Comparison of ENCODE assay signal across 9 mouse cellular contexts in the genomic region with DNA sequence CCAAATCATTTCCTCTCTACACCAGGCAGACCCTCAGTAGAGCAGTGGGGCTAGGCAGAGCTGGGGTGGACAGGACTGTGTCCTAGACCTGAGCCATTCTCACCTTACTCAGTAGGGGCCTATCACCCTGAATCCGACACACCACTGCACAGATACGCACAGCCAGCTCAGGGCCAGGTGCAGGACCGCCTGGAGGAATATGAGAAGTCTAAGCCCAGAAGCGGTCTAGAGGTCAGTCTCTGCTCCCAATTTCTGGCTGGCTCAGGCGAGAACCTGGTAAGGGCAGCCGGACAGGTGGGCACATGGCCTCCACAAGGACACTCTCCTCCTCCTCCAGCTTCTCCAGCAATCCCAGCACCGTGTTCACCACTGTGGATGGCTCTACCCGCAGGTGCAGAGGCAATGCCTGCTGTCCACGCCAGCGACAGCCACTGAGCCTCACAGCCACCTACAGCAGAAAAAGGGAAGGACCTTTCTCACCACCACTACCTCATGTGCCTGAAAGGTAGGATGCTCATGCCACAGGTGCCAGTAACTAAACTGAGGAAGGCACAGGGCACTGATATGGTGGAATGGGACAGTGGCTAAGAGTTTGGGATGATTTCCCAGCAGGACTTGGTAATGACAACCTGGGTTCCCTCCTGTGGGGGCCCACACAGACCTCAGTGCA. TPM values are rescaled to one million over a fixed set of nuclear protein-coding genes. Genes with fewer than 3 reads are reported as not detected.
DNase-seq lines count a peak whose midpoint lies in the region; ATAC-seq lines count a peak whose summit lies in the region.
"Had no signal": no experiment of that assay in that cellular context is flagged by ENCODE, and none has a peak within 500 bp of the region (broad histone marks: within the 10 kb centered on the region; RNA-seq: fewer than 3 reads in every experiment).

No protein-coding gene starts in this region.

- no peaks in the 10 kb centered on the region for H3K36me3 ChIP-seq in heart, embryonic 14.5 days (ENCODE audit: control insufficient read depth, insufficient read depth, low read length)
- H3K36me3 ChIP-seq in lung, embryonic 15.5 days: no peaks in the 10 kb centered on the region
- no peaks in the 10 kb centered on the region for H3K36me3 ChIP-seq in embryonic facial prominence, embryonic 13.5 days

- H3K4me1 ChIP-seq in heart, embryonic 14.5 days (ENCODE audit: control insufficient read depth in 2 of 2, insufficient read depth in 2 of 2, low read length in 2 of 2): peaks cover 38 to 60% of the 10 kb centered on the region in 2 experiments
- peaks cover 34% of the 10 kb centered on the region for H3K4me1 ChIP-seq in lung, embryonic 15.5 days
- H3K4me1 ChIP-seq in embryonic facial prominence, embryonic 13.5 days: peaks cover 31% of the 10 kb centered on the region

- no peaks in the 10 kb centered on the region for H3K9me3 ChIP-seq in heart, embryonic 14.5 days (ENCODE audit: control insufficient read depth, low read length)
- H3K9me3 ChIP-seq in lung, embryonic 15.5 days: no peaks in the 10 kb centered on the region
- H3K9me3 ChIP-seq in embryonic facial prominence, embryonic 13.5 days: no peaks in the 10 kb centered on the region

- 94% methylated on average over 10 of the region's 10 CpGs for WGBS in heart, embryonic 14.5 days
- 88% methylated on average over 10 of the region's 10 CpGs for WGBS in lung, embryonic 15.5 days
- WGBS in embryonic facial prominence, embryonic 13.5 days: 82% methylated on average over 10 of the region's 10 CpGs

- no peak for ATAC-seq in heart, embryonic 14.5 days (ENCODE audit: insufficient number of reproducible peaks, insufficient read depth, low FRiP score, low read depth)
- ATAC-seq in lung, embryonic 15.5 days (ENCODE audit: borderline replicate concordance, extremely low read depth, low FRiP score, low TSS enrichment): no peak
- ATAC-seq in embryonic facial prominence, embryonic 13.5 days (ENCODE audit: insufficient number of reproducible peaks, insufficient read depth, low FRiP score, low TSS enrichment, low read depth): no peak

- peak overlapping the region; percentile 47 for H3K9ac ChIP-seq in heart, embryonic 14.5 days (ENCODE audit: low read length)
- H3K9ac ChIP-seq in lung, embryonic 15.5 days: no peak overlapping the region
- peak overlapping the region; percentile 81 for H3K9ac ChIP-seq in embryonic facial prominence, embryonic 13.5 days

- no peaks in the 10 kb centered on the region for H3K27me3 ChIP-seq in heart, embryonic 14.5 days (ENCODE audit: control insufficient read depth, insufficient read depth, low read length)
- no peaks in the 10 kb centered on the region for H3K27me3 ChIP-seq in lung, embryonic 15.5 days
- no peaks in the 10 kb centered on the region for H3K27me3 ChIP-seq in embryonic facial prominence, embryonic 13.5 days

- H3K4me3 ChIP-seq in heart, embryonic 14.5 days (ENCODE audit: control insufficient read depth in 1 of 2, insufficient read depth in 1 of 2, low read depth in 1 of 2, low read length in 2 of 2): no peak overlapping the region
- no peak overlapping the region for H3K4me3 ChIP-seq in lung, embryonic 15.5 days
- H3K4me3 ChIP-seq in embryonic facial prominence, embryonic 13.5 days: no peak overlapping the region

- H3K27ac ChIP-seq in heart, embryonic 14.5 days (replicated peaks in 1 of 2; ENCODE audit: control insufficient read depth in 1 of 2, insufficient read depth in 1 of 2, low read depth in 2 of 2, low read length in 2 of 2): peak overlapping the region; percentile 57 to 92; a peak in 3 of 4 replicates
- peak overlapping the region; percentile 41; the same call in 1 of the 2 replicates for H3K27ac ChIP-seq in lung, embryonic 15.5 days
- H3K27ac ChIP-seq in embryonic facial prominence, embryonic 13.5 days: peak overlapping the region; percentile 55; the same call in 1 of the 2 replicates

- peak; percentile 50 for DNase-seq in cerebellum, adult 11-12 months
- no peak for DNase-seq in cerebellum, postnatal 14 days
- DNase-seq in heart, adult 9 months (ENCODE audit: low spot score in 2 of 2): no peak
- DNase-seq in lung, postnatal 25 days (ENCODE audit: low spot score): no peak
- no peak for DNase-seq in spleen, adult 18-20 months
- DNase-seq: kidney, postnatal 4 days had no signal

- peak overlapping the region; percentile 26; the same call in 1 of the 2 replicates for H3K4me2 ChIP-seq in heart, embryonic 14.5 days (ENCODE audit: low read length)
- H3K4me2 ChIP-seq in lung, embryonic 15.5 days: no peak overlapping the region
- no peak overlapping the region for H3K4me2 ChIP-seq in embryonic facial prominence, embryonic 13.5 days

RNA-seq across cellular contexts. Expression of gene Carns1, which starts 4.4 kb away (rescaled TPM):
- 6.5 and 8.7 TPM in 2 replicates for polyA plus RNA-seq in heart, embryonic 14.5 days (2014; fragmentation: Nextera tagmentation; extraction: Ambion mirVana)
- polyA plus RNA-seq in lung, embryonic 15.5 days (2015; fragmentation: Nextera tagmentation; extraction: Ambion mirVana): 2.4 and 2.8 TPM in 2 replicates
- 1.7 and 3.0 TPM in 2 replicates for polyA plus RNA-seq in embryonic facial prominence, embryonic 13.5 days (2015; fragmentation: Nextera tagmentation; extraction: Ambion mirVana)

RNA-seq across cellular contexts. Expression of gene Rps6kb2, which starts 7.7 kb away (rescaled TPM):
- 31.4 and 34.4 TPM in 2 replicates for polyA plus RNA-seq in heart, embryonic 14.5 days (2014; fragmentation: Nextera tagmentation; extraction: Ambion mirVana)
- polyA plus RNA-seq in lung, embryonic 15.5 days (2015; fragmentation: Nextera tagmentation; extraction: Ambion mirVana): 45.0 and 49.4 TPM in 2 replicates
- polyA plus RNA-seq in embryonic facial prominence, embryonic 13.5 days (2015; fragmentation: Nextera tagmentation; extraction: Ambion mirVana): 65.5 and 69.6 TPM in 2 replicates

RNA-seq across cellular contexts. Expression of gene Ptprcap, which starts 17.5 kb away (rescaled TPM):
- polyA plus RNA-seq in heart, embryonic 14.5 days (2014; fragmentation: Nextera tagmentation; extraction: Ambion mirVana): 0.54 and 0.82 TPM in 2 replicates
- polyA plus RNA-seq in lung, embryonic 15.5 days (2015; fragmentation: Nextera tagmentation; extraction: Ambion mirVana): 3.4 and 13.5 TPM in 2 replicates
- 2.8 and 3.0 TPM in 2 replicates for polyA plus RNA-seq in embryonic facial prominence, embryonic 13.5 days (2015; fragmentation: Nextera tagmentation; extraction: Ambion mirVana)

RNA-seq across cellular contexts. Expression of gene Tbc1d10c, which starts 20.2 kb away (rescaled TPM):
- 2.2 and 2.6 TPM in 2 replicates for polyA plus RNA-seq in heart, embryonic 14.5 days (2014; fragmentation: Nextera tagmentation; extraction: Ambion mirVana)
- polyA plus RNA-seq in lung, embryonic 15.5 days (2015; fragmentation: Nextera tagmentation; extraction: Ambion mirVana): 2.5 and 6.7 TPM in 2 replicates
- 1.8 and 3.1 TPM in 2 replicates for polyA plus RNA-seq in embryonic facial prominence, embryonic 13.5 days (2015; fragmentation: Nextera tagmentation; extraction: Ambion mirVana)

RNA-seq across cellular contexts. Expression of gene Ppp1ca, which starts 21.0 kb away (rescaled TPM):
- 708 and 757 TPM in 2 replicates for polyA plus RNA-seq in heart, embryonic 14.5 days (2014; fragmentation: Nextera tagmentation; extraction: Ambion mirVana)
- polyA plus RNA-seq in lung, embryonic 15.5 days (2015; fragmentation: Nextera tagmentation; extraction: Ambion mirVana): 974 TPM in 2 replicates
- 788 and 789 TPM in 2 replicates for polyA plus RNA-seq in embryonic facial prominence, embryonic 13.5 days (2015; fragmentation: Nextera tagmentation; extraction: Ambion mirVana)
